Mouse (Mus musculus): Measurements from ENCODE around the gene 1110032F04Rik. TPM values are rescaled to one million over a fixed set of nuclear protein-coding genes. Genes with fewer than 3 reads are reported as not detected.

Gene 1110032F04Rik
- not detected for polyA plus RNA-seq (2014; fragmentation: Illumina TruSeq; extraction: RNeasy Lipid Tissue Mini Kit (QIAGEN cat#74804); ENCODE audit: low read depth, low replicate concordance)

GRCm38 (mm10) chr3:68869211-68869690, at the start of gene 1110032F04Rik:
Gene 1110032F04Rik, plus strand, starts transcription at chr3:68869586.

Other genes starting within 250 kb of the 1110032F04Rik start
- gene Il12a, start 178.9 kb upstream of the 1110032F04Rik start, polyA plus RNA-seq (2014; fragmentation: Illumina TruSeq; extraction: RNeasy Lipid Tissue Mini Kit (QIAGEN cat#74804); ENCODE audit: low read depth, low replicate concordance), result not detected
- gene Ift80, start 135.0 kb downstream of the 1110032F04Rik start, polyA plus RNA-seq (2014; fragmentation: Illumina TruSeq; extraction: RNeasy Lipid Tissue Mini Kit (QIAGEN cat#74804); ENCODE audit: low read depth, low replicate concordance), result 6.4 TPM
- 16.7 TPM for gene Smc4, start 135.2 kb downstream of the 1110032F04Rik start, polyA plus RNA-seq (2014; fragmentation: Illumina TruSeq; extraction: RNeasy Lipid Tissue Mini Kit (QIAGEN cat#74804); ENCODE audit: low read depth, low replicate concordance)
- gene Trim59, start 175.2 kb downstream of the 1110032F04Rik start, polyA plus RNA-seq (2014; fragmentation: Illumina TruSeq; extraction: RNeasy Lipid Tissue Mini Kit (QIAGEN cat#74804); ENCODE audit: low read depth, low replicate concordance), result 0.82 TPM